Mouse (Mus musculus): ENCODE results near the gene Ankrd36.

DNA sequence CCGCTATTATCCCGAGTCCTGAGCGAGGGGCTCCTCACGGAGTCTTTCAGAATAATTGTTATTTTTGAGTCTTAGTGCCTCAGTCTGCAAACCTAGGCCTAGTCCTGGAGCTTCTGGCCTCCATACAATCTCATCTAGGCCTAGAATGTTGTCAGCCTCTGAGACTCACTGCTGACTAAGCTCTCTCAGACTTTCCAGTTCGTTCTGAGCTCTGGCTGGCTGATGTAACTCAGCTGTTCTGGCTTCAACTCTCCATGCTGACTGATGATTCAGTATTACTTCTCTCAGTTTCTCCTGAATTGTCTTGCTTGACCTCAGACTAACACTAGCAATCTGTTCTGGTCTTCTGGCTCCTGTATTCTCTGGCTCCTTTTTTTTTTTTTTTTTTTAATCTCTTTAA lies 18.1 kb upstream of the Ankrd36 start:
- TF ChIP-seq CTCF (IDR thresholded peaks at IDR 0.05; ENCODE audit: insufficient read depth, low read length) (no peak), POLR2A (IDR thresholded peaks at IDR 0.05; ENCODE audit: borderline replicate concordance, extremely low read depth, low read depth, low read length) (no peak)
